In the genomic region with DNA sequence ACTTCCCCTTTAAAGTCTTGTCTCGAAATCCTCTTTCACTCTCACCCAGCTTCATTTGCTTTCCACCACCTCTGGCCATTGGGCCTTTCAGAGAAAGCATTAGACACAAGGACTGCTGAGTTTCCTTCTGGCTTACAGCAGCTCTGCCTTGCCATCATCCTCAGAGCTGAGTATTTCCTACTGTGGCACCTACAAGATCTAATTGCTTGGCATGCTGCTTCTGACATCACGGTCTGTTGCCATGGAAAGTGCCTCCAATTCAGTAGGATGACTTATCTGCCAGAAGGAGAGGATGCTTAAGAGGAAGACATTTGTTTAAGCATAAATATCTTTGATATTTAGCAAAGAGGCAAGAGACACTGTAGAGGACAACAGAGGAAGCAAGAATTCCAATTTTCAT, we compare ENCODE assay signal across 21 mouse cellular contexts.
DNase-seq lines count a peak whose midpoint lies in the region; ATAC-seq and TF ChIP-seq lines count a peak whose summit lies in the region.
"Had no signal": no experiment of that assay in that cellular context is flagged by ENCODE, and none has a peak within 500 bp of the region (broad histone marks: within the 10 kb centered on the region; RNA-seq: fewer than 3 reads in every experiment).

No protein-coding gene starts in this region.

- intact Hi-C loops in left cerebral cortex, postnatal 14 days (cut with DNase I): no loop called here

- no peaks in the 10 kb centered on the region for H3K4me1 ChIP-seq in hindbrain, postnatal 0 days (ENCODE audit: insufficient read depth, low read length)
- no peaks in the 10 kb centered on the region for H3K4me1 ChIP-seq in hindbrain, embryonic 12.5 days
- H3K4me1 ChIP-seq in kidney, embryonic 16.5 days (ENCODE audit: insufficient read depth, low read length): no peaks in the 10 kb centered on the region
- H3K4me1 ChIP-seq: embryonic facial prominence, embryonic 10.5 days; midbrain, embryonic 10.5 days; neural tube, embryonic 13.5 days; stomach, embryonic 15.5 days had no signal

- no peak overlapping the region for H3K4me2 ChIP-seq in hindbrain, postnatal 0 days (ENCODE audit: low read depth, low read length)
- H3K4me2 ChIP-seq in hindbrain, embryonic 12.5 days (replicated peaks): no peak overlapping the region
- H3K4me2 ChIP-seq in kidney, embryonic 16.5 days (replicated peaks; ENCODE audit: low read depth, low read length): no peak overlapping the region
- H3K4me2 ChIP-seq: neural tube, embryonic 13.5 days; stomach, embryonic 15.5 days had no signal

- H3K9me3 ChIP-seq in hindbrain, postnatal 0 days (ENCODE audit: low read length): no peaks in the 10 kb centered on the region
- no peaks in the 10 kb centered on the region for H3K9me3 ChIP-seq in hindbrain, embryonic 12.5 days (replicated peaks)
- H3K9me3 ChIP-seq in kidney, embryonic 16.5 days (ENCODE audit: low read length): no peaks in the 10 kb centered on the region
- H3K9me3 ChIP-seq: embryonic facial prominence, embryonic 10.5 days; G1E; midbrain, embryonic 10.5 days; neural tube, embryonic 13.5 days; stomach, embryonic 15.5 days had no signal

- no peak overlapping the region for H3K4me3 ChIP-seq in hindbrain, postnatal 0 days (ENCODE audit: low read length)
- H3K4me3 ChIP-seq in hindbrain, embryonic 12.5 days: no peak overlapping the region
- no peak overlapping the region for H3K4me3 ChIP-seq in kidney, embryonic 16.5 days (ENCODE audit: low read length)
- H3K4me3 ChIP-seq: embryonic facial prominence, embryonic 10.5 days; erythroblast, embryonic 14.5 days; midbrain, embryonic 10.5 days; neural tube, embryonic 13.5 days; stomach, embryonic 15.5 days had no signal

- H3K27ac ChIP-seq in hindbrain, postnatal 0 days: no peak overlapping the region
- H3K27ac ChIP-seq in hindbrain, embryonic 12.5 days: no peak overlapping the region
- no peak overlapping the region for H3K27ac ChIP-seq in kidney, embryonic 16.5 days (ENCODE audit: low read length)
- H3K27ac ChIP-seq: embryonic facial prominence, embryonic 10.5 days; midbrain, embryonic 10.5 days; neural tube, embryonic 13.5 days; stomach, embryonic 15.5 days had no signal

- 50% methylated on average over 2 of the region's 2 CpGs for WGBS in hindbrain, postnatal 0 days
- 62% methylated on average over 2 of the region's 2 CpGs for WGBS in hindbrain, embryonic 12.5 days
- WGBS in kidney, embryonic 16.5 days: 50% methylated on average over 2 of the region's 2 CpGs

- ATAC-seq in hindbrain, postnatal 0 days: no peak
- ATAC-seq in hindbrain, embryonic 12.5 days (ENCODE audit: low FRiP score): no peak
- no peak for ATAC-seq in kidney, embryonic 16.5 days (ENCODE audit: low FRiP score, low TSS enrichment)

- no peak overlapping the region for H3K9ac ChIP-seq in hindbrain, postnatal 0 days (replicated peaks; ENCODE audit: low read length)
- H3K9ac ChIP-seq in hindbrain, embryonic 12.5 days: no peak overlapping the region
- H3K9ac ChIP-seq in kidney, embryonic 16.5 days (replicated peaks; ENCODE audit: low read length): no peak overlapping the region
- H3K9ac ChIP-seq: neural tube, embryonic 13.5 days; stomach, embryonic 15.5 days had no signal

- no peaks in the 10 kb centered on the region for H3K36me3 ChIP-seq in hindbrain, postnatal 0 days (ENCODE audit: insufficient read depth, low read length)
- H3K36me3 ChIP-seq in hindbrain, embryonic 12.5 days: no peaks in the 10 kb centered on the region
- no peaks in the 10 kb centered on the region for H3K36me3 ChIP-seq in kidney, embryonic 16.5 days (ENCODE audit: insufficient read depth, low read length)
- H3K36me3 ChIP-seq: embryonic facial prominence, embryonic 10.5 days; G1E; midbrain, embryonic 10.5 days; neural tube, embryonic 13.5 days; stomach, embryonic 15.5 days had no signal

- DNase-seq in hindbrain, postnatal 0 days (ENCODE audit: low spot score): peak; percentile 3
- peak; percentile 47 to 61 for DNase-seq in right cerebral cortex, adult 2 months (ENCODE audit: low spot score in 2 of 2)
- no peak for DNase-seq in right cerebral cortex, postnatal 14 days
- DNase-seq in left cerebral cortex, postnatal 14 days (ENCODE audit: low spot score in 2 of 2): peak; percentile 25 to 42
- DNase-seq in lung, postnatal 10 days: no peak
- DNase-seq: cerebellum, adult 11-12 months; cerebellum, postnatal 36 days; heart, adult 18-20 months; heart, postnatal 4 days; kidney, adult 2 months; kidney, postnatal 36 days; lung, adult 2 months; lung, postnatal 4 days had no signal

- no peaks in the 10 kb centered on the region for H3K27me3 ChIP-seq in hindbrain, postnatal 0 days (ENCODE audit: insufficient read depth, low read length)
- H3K27me3 ChIP-seq in hindbrain, embryonic 12.5 days: no peaks in the 10 kb centered on the region
- no peaks in the 10 kb centered on the region for H3K27me3 ChIP-seq in kidney, embryonic 16.5 days (ENCODE audit: insufficient read depth, low read length)
- H3K27me3 ChIP-seq: neural tube, embryonic 13.5 days; stomach, embryonic 15.5 days had no signal

- TF ChIP-seq CTCF in hindbrain, postnatal 0 days (IDR thresholded peaks at IDR 0.05; ENCODE audit: low read depth): no peak

Comparison
In these comparisons a context has a peak if more than half of its experiments do, and no peak if none do; other contexts are left out.
1. DNase-seq: peak in hindbrain, postnatal 0 days (single experiment), right cerebral cortex, adult 2 months (2 of 2) and left cerebral cortex, postnatal 14 days (2 of 2); none in right cerebral cortex, postnatal 14 days (single experiment) and lung, postnatal 10 days (single experiment).